Mouse (Mus musculus) kidney, embryonic 16.5 days (tissue): ENCODE results near the gene Wipf3. TPM values are rescaled to one million over a fixed set of nuclear protein-coding genes. Genes with fewer than 3 reads are reported as not detected.

Source experiments
- ATAC-seq: fragments of 200-750 bp; cut with Nextera tagmentation; 2 replicates; pipeline ENCODE4 v1.8.0; 2017; ENCODE audit warnings: moderate TSS enrichment; ENCODE audit not compliant: low FRiP score, low TSS enrichment
- H3K27ac ChIP-seq: fragments of 300-500 bp; sonication (generic); 2 replicates; pipeline ENCODE4 v1.5.1; 2014; ENCODE audit warnings: low read length
- H3K27me3 ChIP-seq: fragments of 300-500 bp; sonication (generic); 2 replicates; pipeline ENCODE4 v1.6.1; 2014; ENCODE audit warnings: low read length, control low read depth, mixed read lengths; ENCODE audit not compliant: insufficient read depth
- H3K36me3 ChIP-seq: fragments of 300-500 bp; sonication (generic); 2 replicates; pipeline ENCODE4 v1.6.1; 2014; ENCODE audit warnings: low read length, control low read depth, mixed read lengths; ENCODE audit not compliant: insufficient read depth
- H3K4me1 ChIP-seq: fragments of 300-500 bp; sonication (generic); 2 replicates; pipeline ENCODE4 v1.6.1; 2014; ENCODE audit warnings: low read length, control low read depth, mixed read lengths; ENCODE audit not compliant: insufficient read depth
- H3K4me2 ChIP-seq: fragments of 300-500 bp; sonication (generic); replicated peaks from 2 replicates; pipeline ENCODE4 v1.6.1; 2014; ENCODE audit warnings: low read depth, low read length
- H3K4me3 ChIP-seq: fragments of 300-500 bp; sonication (generic); 2 replicates; pipeline ENCODE4 v1.5.1; 2014; ENCODE audit warnings: mild to moderate bottlenecking, low read length
- H3K9ac ChIP-seq: fragments of 300-500 bp; sonication (generic); replicated peaks from 2 replicates; pipeline ENCODE4 v1.6.1; 2014; ENCODE audit warnings: low read length
- H3K9me3 ChIP-seq: fragments of 300-500 bp; sonication (generic); 2 replicates; pipeline ENCODE4 v1.6.1; 2016; ENCODE audit warnings: low read length, control low read depth
- WGBS: fragments of 180-500 bp; shearing (Covaris S2); extraction: QIAGEN DNeasy Blood & Tissue Kit; methylation state at CpG from one replicate; pipeline ENCODE4 v1.1.7; 2014; 5-methylcytosine and 5-hydroxymethylcytosine counted together
- polyA plus RNA-seq: library from polyadenylated mRNA; unstranded; fragments of >200 nt; fragmentation: Nextera tagmentation; extraction: Ambion mirVana; gene quantifications from 2 replicates; pipeline ENCODE4 v1.2.1, GENCODE M21; 2015

Gene Wipf3
- polyA plus RNA-seq, 1 experiment from 2014 or later, result 3.1 TPM

DNA sequence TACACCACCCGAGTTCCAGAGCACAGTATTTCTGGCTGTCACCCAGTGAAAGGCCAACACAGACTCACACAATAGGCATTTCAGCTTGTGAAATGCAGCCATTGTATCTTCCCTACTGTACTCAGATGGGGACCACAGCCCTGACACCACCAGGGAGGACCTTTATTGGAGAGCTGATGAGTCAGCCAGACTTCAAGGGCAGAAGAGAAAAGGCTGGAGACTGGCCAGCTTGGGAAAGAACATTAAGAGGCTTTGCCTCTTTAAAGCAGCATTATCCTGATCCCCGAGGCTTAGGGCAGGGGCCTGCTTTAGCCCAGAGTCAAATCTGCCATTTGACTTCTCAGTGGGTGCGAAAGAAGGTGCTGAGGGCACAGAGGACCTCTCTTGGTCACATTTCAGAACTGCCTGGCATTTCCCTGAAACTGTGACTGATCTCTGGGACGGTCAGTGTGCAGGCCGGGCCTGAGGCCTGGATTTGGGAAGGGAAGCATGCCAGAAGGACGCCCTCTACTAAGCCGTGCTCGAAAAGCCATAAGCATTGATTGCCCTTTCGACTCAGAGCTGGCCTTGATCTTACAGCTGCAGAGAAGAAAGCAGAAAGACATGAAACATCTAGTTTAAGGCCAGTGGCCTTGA is 111.0 kb downstream of the Wipf3 start:
- no peak overlapping the region for H3K4me3 ChIP-seq
- H3K9ac ChIP-seq, result no peak overlapping the region
- H3K4me1 ChIP-seq, result 0 out of 2 replicates have a peak, but pooled peaks cover 8% of the 10 kb centered on the region
- ATAC-seq, result no peak
- no peaks in the 10 kb centered on the region for H3K27me3 ChIP-seq
- H3K27ac ChIP-seq, result no peak overlapping the region
- no peaks in the 10 kb centered on the region for H3K36me3 ChIP-seq
- H3K4me2 ChIP-seq, result no peak overlapping the region
- no peaks in the 10 kb centered on the region for H3K9me3 ChIP-seq
- WGBS, result 73% methylated on average over 9 of the region's 9 CpGs

DNA sequence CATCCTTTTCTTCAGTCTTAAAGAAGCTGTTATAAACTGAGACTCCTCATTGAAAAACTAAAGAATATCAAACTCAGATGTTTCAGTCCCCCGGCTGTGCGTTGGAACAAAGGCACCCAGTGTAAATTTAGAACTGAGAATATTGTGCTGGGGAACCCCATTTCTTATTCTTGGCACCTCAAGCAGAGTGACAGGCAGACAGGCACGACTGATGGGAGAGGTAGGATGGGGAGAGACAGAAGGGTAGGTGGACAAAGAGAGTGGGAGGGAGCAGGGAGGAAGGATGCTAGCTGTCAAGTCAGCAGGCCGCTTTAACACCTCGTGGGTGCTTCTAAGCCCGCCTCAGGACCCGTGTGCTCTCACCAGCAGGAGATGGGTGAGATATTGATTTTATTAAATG is 113.4 kb downstream of the Wipf3 start:
- Histone ChIP-seq H3K27me3 (no peaks in the 10 kb centered on the region), H3K4me2 (no peak overlapping the region), H3K27ac (no peak overlapping the region), H3K4me3 (no peak overlapping the region), H3K9me3 (no peaks in the 10 kb centered on the region), H3K4me1 (0 out of 2 replicates have a peak, but pooled peaks cover 8% of the 10 kb centered on the region), H3K9ac (no peak overlapping the region), H3K36me3 (no peaks in the 10 kb centered on the region)
- no peak for ATAC-seq
- 88% methylated on average over 7 of the region's 7 CpGs for WGBS

DNA sequence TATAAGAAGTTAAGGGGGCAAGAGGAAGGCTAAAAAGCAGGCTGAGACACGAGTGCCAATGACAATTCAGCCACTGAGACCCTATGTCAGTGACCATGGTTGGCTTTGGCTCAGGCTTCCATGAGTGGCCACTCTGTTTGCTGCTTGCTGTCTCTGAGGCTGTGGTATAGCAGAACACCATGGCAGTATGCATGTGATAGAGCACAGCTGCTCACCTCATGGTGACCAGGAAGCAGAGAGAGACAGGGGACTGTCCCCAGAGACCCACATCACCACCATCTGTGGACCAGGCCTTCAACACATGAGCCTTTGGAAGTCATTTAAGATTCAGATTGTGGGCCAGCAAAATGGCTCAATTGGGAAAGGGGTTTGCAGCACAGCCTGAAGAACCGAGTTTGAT is 114.2 kb downstream of the Wipf3 start:
- H3K4me1 ChIP-seq, result 0 out of 2 replicates have a peak, but pooled peaks cover 8% of the 10 kb centered on the region
- no peak overlapping the region for H3K4me2 ChIP-seq
- H3K9ac ChIP-seq, result no peak overlapping the region
- no peaks in the 10 kb centered on the region for H3K27me3 ChIP-seq
- no peak for ATAC-seq
- H3K27ac ChIP-seq, result no peak overlapping the region
- H3K9me3 ChIP-seq, result no peaks in the 10 kb centered on the region
- no peaks in the 10 kb centered on the region for H3K36me3 ChIP-seq
- 85% methylated on average over 2 of the region's 2 CpGs for WGBS
- H3K4me3 ChIP-seq, result no peak overlapping the region

DNA sequence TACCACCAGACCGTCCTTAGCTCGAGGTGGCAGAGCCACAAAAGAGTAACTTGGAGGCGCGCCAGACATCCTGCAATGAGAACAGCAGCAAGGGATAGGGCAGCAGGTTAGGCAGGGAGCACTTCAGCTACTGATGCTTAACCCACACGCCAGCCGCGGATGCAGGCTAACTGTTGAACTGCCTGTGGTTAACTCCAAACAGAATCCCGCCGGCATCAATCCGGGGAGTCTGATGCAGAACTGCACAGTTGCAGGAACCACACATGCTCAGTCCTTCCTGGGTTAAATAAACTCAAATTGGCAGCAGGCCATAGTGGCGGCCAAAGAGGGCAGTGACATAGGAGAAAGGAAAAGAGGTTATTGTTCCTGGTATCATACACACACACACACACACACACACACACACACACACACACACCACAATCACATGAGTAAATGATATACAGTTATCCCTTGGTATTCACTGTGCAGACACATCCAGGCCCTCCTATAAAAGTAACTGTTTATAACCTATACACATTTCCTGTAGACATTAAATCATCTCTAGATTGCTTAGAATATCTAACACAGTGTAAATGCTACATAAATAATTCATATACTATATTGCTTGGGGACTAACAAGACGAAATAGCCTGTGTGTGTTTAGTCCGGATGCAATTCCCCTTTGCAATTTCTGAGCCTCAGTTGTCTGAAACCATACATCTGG is 119.1 kb downstream of the Wipf3 start:
- Histone ChIP-seq H3K27ac (no peak overlapping the region), H3K9ac (no peak overlapping the region)
- WGBS, result 57% methylated on average over 13 of the region's 13 CpGs

DNA sequence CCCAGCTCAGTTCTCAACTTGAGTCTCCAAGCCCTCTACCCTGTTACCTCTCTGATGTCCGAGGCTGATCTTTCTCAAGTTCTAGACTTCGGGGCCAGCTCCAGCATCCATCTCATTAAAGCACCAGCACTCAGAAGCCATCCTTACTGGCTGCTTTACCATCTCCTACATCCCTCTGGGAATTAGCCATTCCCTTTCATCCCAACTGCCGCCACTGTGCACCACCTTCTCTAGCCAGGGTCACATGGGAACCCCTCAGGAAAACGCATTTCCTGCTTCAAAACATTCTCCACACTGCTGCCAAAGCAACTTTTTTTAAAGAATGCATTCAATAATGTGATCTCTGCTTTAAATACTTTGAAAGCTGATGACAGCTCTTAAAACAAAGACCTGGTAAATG is 119.9 kb downstream of the Wipf3 start:
- H3K27ac ChIP-seq, result no peak overlapping the region
- no peak for ATAC-seq
- no peak overlapping the region for H3K9ac ChIP-seq
- H3K4me1 ChIP-seq, result peaks cover 20% of the 10 kb centered on the region
- no peak overlapping the region for H3K4me3 ChIP-seq
- H3K27me3 ChIP-seq, result no peaks in the 10 kb centered on the region
- 66% methylated on average over 4 of the region's 4 CpGs for WGBS
- no peaks in the 10 kb centered on the region for H3K36me3 ChIP-seq
- no peak overlapping the region for H3K4me2 ChIP-seq
- no peaks in the 10 kb centered on the region for H3K9me3 ChIP-seq

More for the DNA sequence above, 119.1 kb downstream of the Wipf3 start:
- Histone ChIP-seq H3K27me3 (no peaks in the 10 kb centered on the region), H3K4me1 (peaks cover 15% of the 10 kb centered on the region), H3K36me3 (no peaks in the 10 kb centered on the region), H3K4me3 (no peak overlapping the region), H3K9me3 (no peaks in the 10 kb centered on the region), H3K4me2 (no peak overlapping the region)
- ATAC-seq, result peak; percentile 68

DNA sequence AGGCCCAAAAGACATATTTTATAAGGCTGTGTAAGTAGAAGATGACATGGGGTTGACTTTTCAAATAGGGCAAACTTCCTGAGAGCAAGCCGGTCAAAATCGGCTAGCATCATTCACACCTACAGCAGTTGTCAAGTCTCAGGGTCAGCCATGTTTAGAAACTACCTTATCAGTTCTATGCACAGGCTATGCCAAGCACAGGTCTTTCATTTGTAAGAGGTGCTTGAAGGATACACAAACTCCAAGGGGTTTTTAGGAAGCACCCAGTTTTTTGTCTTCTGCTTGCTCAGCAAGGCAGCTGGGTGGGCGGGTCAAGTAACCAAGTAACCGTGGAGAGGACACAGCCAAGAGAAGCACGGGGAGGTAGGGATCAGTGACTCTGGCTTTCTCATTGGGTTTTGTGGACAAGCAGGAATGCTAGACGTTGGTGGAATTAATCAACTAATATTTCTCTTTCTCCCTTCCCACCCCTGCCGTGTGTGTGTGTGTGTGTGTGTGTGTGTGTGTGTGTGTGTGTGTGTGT is 121.5 kb downstream of the Wipf3 start:
- WGBS, result 44% methylated on average over 6 of the region's 7 CpGs

DNA sequence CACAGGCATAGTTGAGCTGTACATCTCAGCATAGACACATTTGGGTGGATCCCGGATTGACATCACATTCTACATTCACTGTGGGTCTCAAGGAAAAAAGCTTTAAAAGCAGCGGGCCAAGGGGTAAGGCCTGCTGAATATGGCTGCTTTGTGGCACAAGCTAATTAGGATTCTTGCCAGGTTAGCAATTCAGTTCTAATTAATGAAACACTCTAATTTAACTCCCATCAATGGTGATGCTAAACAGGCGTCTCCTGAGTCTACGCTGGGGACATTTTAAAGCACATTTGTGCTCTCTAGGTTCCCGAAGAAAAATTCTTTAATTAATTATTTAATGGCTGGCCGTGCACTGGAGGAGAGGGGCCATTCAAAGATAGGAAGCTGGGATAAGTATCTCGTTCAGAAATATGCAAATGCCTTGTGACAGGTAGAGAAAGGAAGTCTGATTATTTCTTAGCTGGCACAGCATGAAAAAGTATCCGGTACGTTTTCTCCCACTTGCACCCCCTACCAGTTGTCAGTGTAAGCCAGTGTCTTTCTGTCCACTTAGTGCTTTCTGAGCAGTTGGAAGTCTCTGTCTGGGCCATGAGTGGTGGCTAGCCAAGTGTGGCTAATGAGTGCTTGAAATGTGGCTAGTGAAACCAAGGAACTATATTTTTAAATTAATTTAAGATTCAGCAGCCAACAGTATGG is 123.5 kb downstream of the Wipf3 start:
- WGBS, result 76% methylated on average over 9 of the region's 9 CpGs
- ATAC-seq, result no peak
- no peak overlapping the region for H3K27ac ChIP-seq
- no peaks in the 10 kb centered on the region for H3K27me3 ChIP-seq
- no peaks in the 10 kb centered on the region for H3K36me3 ChIP-seq
- no peak overlapping the region for H3K4me3 ChIP-seq
- H3K9ac ChIP-seq, result no peak overlapping the region
- no peak overlapping the region for H3K4me2 ChIP-seq
- H3K9me3 ChIP-seq, result no peaks in the 10 kb centered on the region
- peaks cover 23% of the 10 kb centered on the region for H3K4me1 ChIP-seq

More for the DNA sequence above, 121.5 kb downstream of the Wipf3 start:
- Histone ChIP-seq H3K4me1 (peaks cover 23% of the 10 kb centered on the region), H3K27ac (no peak overlapping the region), H3K36me3 (no peaks in the 10 kb centered on the region), H3K9ac (no peak overlapping the region), H3K27me3 (no peaks in the 10 kb centered on the region), H3K9me3 (no peaks in the 10 kb centered on the region), H3K4me3 (no peak overlapping the region), H3K4me2 (no peak overlapping the region)
- no peak for ATAC-seq

Other genes starting within 250 kb of the Wipf3 start
- 8.9 and 9.2 TPM in 2 replicates for gene Prr15, start 103.8 kb upstream of the Wipf3 start, polyA plus RNA-seq
- 7.7 and 8.8 TPM in 2 replicates for gene Scrn1, start 136.9 kb downstream of the Wipf3 start, polyA plus RNA-seq
- gene Plekha8, start 165.5 kb downstream of the Wipf3 start, polyA plus RNA-seq, result 10.4 and 10.7 TPM in 2 replicates
- gene Fkbp14, start 167.7 kb downstream of the Wipf3 start, polyA plus RNA-seq, result 30.3 and 30.9 TPM in 2 replicates